Mouse (Mus musculus) intestine, embryonic 15.5 days (tissue): ENCODE results near the gene 2210011C24Rik. TPM values are rescaled to one million over a fixed set of nuclear protein-coding genes. Genes with fewer than 3 reads are reported as not detected.
"Not testable (repeated sequence)": the region's sequence is repeated elsewhere in the genome, so short reads cannot be mapped to it uniquely, and the experiment has no call there.

Source experiments
- ATAC-seq: fragments of 200-750 bp; cut with Nextera tagmentation; 2 replicates; pipeline ENCODE4 v1.8.0; 2017; ENCODE audit warnings: moderate TSS enrichment, moderate library complexity
- H3K27ac ChIP-seq: fragments of 300-500 bp; sonication (generic); 2 replicates; pipeline ENCODE4 v1.5.1; 2015; ENCODE audit warnings: mild to moderate bottlenecking, inconsistent platforms
- H3K27me3 ChIP-seq: fragments of 300-500 bp; sonication (generic); replicated peaks from 2 replicates; pipeline ENCODE4 v1.6.1; 2015; ENCODE audit warnings: inconsistent platforms
- H3K36me3 ChIP-seq: fragments of 300-500 bp; sonication (generic); 2 replicates; pipeline ENCODE4 v1.6.1; 2015; ENCODE audit warnings: inconsistent platforms
- H3K4me1 ChIP-seq: fragments of 300-500 bp; sonication (generic); replicated peaks from 2 replicates; pipeline ENCODE4 v1.6.1; 2015; ENCODE audit warnings: inconsistent platforms
- H3K4me2 ChIP-seq: fragments of 300-500 bp; sonication (generic); replicated peaks from 2 replicates; pipeline ENCODE4 v1.6.1; 2015; ENCODE audit warnings: mild to moderate bottlenecking, inconsistent platforms
- H3K4me3 ChIP-seq: fragments of 300-500 bp; sonication (generic); replicated peaks from 2 replicates; pipeline ENCODE4 v1.5.1; 2015; ENCODE audit warnings: inconsistent platforms
- H3K9ac ChIP-seq: fragments of 300-500 bp; sonication (generic); 2 replicates; pipeline ENCODE4 v1.6.1; 2015; ENCODE audit warnings: inconsistent platforms
- H3K9me3 ChIP-seq: fragments of 300-500 bp; sonication (generic); 2 replicates; pipeline ENCODE4 v1.6.1; 2016; ENCODE audit warnings: inconsistent platforms
- WGBS: fragments of 180-500 bp; shearing (Covaris S2); methylation state at CpG from one replicate; pipeline ENCODE4 v1.1.7; 2015; 5-methylcytosine and 5-hydroxymethylcytosine counted together
- polyA plus RNA-seq: library from polyadenylated mRNA; unstranded; fragments of >200 nt; fragmentation: Nextera tagmentation; extraction: Ambion mirVana; gene quantifications from 2 replicates; pipeline ENCODE4 v1.2.1, GENCODE M21; 2015

2210011C24Rik gene
- polyA plus RNA-seq, 1 experiment from 2014 or later, result 1.5 TPM

DNA sequence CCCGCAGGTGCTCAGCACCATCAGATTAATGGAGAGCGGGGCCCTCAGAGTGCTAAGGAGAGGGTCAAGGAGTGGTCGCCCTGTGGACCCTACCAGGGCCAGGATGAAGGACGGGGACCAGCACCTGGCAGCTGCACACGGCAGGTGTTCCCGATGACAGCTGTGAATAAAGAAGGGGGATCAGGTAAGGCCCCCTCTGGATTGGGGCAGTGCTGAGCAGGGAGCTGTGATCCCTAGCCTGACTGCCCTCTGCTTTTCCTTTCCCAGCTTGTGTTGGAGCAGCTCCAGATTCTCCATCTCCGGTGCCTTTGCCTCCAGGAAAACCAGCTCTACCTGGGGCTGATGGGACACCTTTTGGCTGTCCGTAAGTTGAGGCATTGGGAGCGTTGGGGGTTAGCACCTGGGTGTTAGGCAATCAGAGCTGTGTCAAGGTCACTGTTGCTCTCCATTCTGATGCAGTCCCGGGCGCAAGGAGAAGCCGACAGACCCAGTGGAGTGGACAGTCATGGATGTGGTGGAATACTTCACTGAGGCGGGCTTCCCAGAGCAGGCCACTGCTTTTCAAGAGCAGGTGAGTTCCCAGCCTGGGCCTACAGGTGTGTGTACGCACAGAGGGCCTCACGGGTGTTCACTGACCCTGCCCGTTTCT, 12.8 kb downstream of the 2210011C24Rik start:
- Histone ChIP-seq H3K9ac (peak overlapping the region; percentile 64), H3K9me3 (no peaks in the 10 kb centered on the region), H3K4me3 (peak overlapping the region; percentile 71), H3K4me2 (peak overlapping the region; percentile 84), H3K4me1 (peaks cover 24% of the 10 kb centered on the region), H3K27me3 (no peaks in the 10 kb centered on the region), H3K27ac (no peak overlapping the region), H3K36me3 (peaks cover 4% of the 10 kb centered on the region)
- WGBS, result 59% methylated on average over 16 of the region's 16 CpGs
- ATAC-seq, result no peak

DNA sequence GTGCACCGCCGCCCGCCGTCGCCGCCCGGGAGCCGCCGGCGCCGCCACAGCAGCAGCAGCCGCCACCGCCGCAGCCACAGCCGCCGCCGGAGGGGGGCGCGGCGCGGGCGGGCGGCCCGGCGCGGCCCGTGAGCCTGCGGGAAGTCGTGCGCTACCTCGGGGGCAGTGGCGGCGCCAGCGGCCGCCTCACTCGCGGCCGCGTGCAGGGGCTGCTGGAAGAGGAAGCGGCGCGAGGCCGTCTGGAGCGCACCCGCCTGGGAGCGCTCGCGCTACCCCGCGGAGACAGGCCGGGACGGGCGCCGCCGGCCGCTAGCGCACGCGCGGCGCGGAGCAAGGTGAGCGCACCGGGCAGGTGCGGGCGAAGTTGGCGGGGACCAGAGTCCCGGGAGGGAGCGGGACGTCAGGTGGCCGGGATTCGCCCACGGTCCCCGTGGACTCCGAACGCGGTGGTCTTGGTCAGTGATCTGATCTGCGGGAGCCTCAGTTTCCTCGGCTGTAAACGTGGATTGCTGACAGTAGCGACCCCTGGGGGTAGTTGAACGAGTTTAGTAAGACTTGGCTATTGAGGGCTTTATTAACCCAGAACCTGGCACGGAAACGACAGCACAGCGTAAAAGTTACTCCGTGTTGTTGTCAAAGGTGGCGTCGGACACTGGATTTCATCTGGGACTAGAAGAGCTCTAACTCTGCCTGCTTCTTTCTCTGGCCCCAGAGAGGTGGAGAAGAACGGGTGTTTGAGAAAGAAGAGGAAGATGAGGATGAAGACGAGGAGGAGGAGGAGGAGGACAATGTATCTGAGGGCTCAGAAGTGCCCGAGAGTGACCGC, 13.5 kb downstream of the 2210011C24Rik start:
- H3K4me1 ChIP-seq, result peaks cover 19% of the 10 kb centered on the region
- H3K4me2 ChIP-seq, result peak overlapping the region; percentile 84
- peak overlapping the region; percentile 87 for H3K27ac ChIP-seq
- no peaks in the 10 kb centered on the region for H3K9me3 ChIP-seq
- H3K27me3 ChIP-seq, result no peaks in the 10 kb centered on the region
- H3K4me3 ChIP-seq, result peak overlapping the region; percentile 71
- peak; percentile 27 for ATAC-seq
- peak overlapping the region; percentile 64 for H3K9ac ChIP-seq
- under 1% methylated on average over 86 of the region's 92 CpGs for WGBS
- peaks cover 4% of the 10 kb centered on the region for H3K36me3 ChIP-seq

DNA sequence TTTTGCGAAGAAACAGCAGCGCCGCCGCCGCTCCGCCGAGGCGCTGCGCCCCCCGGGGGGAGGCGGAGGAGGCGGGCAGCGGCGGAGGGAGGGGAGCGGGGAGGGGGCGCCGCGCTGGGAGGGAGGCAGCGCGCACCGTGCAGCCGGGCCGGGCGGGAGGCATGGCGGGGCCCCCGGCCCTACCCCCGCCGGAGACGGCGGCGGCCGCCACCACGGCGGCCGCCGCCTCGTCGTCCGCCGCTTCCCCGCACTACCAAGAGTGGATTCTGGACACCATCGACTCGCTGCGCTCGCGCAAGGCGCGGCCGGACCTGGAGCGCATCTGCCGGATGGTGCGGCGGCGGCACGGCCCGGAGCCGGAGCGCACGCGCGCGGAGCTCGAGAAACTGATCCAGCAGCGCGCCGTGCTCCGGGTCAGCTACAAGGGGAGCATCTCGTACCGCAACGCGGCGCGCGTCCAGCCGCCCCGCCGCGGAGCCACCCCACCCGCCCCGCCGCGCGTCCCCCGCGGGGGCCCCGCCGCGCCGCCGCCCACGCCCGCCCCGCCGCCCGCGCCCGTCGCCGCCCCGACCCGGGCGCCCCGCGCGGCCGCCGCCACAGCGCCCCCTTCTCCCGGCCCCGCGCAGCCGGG, 14.3 kb downstream of the 2210011C24Rik start, which contains the start of gene Samd1:
Gene Samd1, plus strand, starts transcription at position 162 of the 631 bp plus-strand sequence.
- H3K9me3 ChIP-seq, result no peaks in the 10 kb centered on the region
- WGBS, result under 1% methylated on average over 52 of the region's 112 CpGs
- peak within 1 kb of the TSS; percentile 94 for H3K4me2 ChIP-seq
- peak; percentile 16 for ATAC-seq
- peaks cover 4% of the 10 kb centered on the region for H3K36me3 ChIP-seq
- H3K27me3 ChIP-seq, result no peaks in the 10 kb centered on the region
- H3K4me3 ChIP-seq, result peak within 1 kb of the TSS; percentile 78
- H3K4me1 ChIP-seq, result peaks cover 15% of the 10 kb centered on the region
- peak within 1 kb of the TSS; percentile 82 for H3K9ac ChIP-seq
- peak within 1 kb of the TSS; percentile 96 for H3K27ac ChIP-seq

DNA sequence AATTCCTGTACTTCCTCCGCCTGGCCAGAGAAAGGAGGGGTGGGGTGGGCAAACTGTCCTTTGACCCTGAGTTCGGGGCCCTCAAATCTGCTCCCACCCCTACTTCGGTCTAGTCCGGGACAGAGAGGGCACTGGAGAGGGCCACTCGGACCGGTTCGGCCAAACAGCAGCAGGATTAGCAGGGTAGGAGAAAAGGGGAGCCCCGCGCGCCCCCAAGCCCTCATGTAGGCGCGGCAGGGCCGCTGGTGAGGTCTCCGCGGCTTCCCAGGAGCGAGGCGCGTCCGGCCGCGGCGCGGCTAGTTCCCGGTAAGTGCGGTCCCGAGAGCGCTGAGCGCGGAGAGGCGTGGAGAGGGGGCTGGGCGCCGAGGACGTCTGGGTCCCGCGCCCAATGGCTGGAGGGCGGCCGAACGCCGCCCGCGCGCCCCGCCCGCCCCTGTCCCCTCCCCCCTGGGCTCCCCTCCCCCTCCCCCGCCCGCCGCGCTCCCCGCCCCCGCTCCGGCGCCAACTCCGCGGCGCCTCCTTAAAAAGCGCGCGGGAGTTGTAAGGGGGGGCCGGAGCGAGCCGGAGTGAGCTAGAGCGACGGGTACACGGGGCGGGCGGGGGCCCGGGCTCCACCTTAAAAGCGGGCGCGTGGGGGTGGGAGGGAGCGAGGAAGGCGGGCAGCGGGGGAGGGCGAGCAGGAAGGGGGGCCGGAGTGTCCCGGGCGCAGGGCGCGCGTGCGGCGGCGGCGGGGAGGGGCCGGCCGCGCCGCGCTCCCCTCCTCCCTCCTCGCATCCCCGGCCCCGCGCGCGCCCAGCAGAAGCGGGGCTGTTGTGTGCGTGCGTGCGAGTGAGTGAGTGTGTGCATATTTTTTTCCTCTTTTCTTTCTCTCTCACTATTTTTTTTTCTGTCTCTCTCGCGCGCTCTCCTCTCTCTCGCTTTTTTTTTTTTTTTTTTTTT, 15.1 kb downstream of the 2210011C24Rik start:
- peaks cover 15% of the 10 kb centered on the region for H3K4me1 ChIP-seq
- H3K4me2 ChIP-seq, result peak overlapping the region; percentile 94
- ATAC-seq, result peak; percentile 89
- peaks cover 4% of the 10 kb centered on the region for H3K36me3 ChIP-seq
- H3K27ac ChIP-seq, result peak overlapping the region; percentile 96
- no peaks in the 10 kb centered on the region for H3K27me3 ChIP-seq
- WGBS, result under 1% methylated on average over 46 of the region's 103 CpGs
- peak overlapping the region; percentile 78 for H3K4me3 ChIP-seq
- H3K9me3 ChIP-seq, result no peaks in the 10 kb centered on the region
- H3K9ac ChIP-seq, result peak overlapping the region; percentile 82

DNA sequence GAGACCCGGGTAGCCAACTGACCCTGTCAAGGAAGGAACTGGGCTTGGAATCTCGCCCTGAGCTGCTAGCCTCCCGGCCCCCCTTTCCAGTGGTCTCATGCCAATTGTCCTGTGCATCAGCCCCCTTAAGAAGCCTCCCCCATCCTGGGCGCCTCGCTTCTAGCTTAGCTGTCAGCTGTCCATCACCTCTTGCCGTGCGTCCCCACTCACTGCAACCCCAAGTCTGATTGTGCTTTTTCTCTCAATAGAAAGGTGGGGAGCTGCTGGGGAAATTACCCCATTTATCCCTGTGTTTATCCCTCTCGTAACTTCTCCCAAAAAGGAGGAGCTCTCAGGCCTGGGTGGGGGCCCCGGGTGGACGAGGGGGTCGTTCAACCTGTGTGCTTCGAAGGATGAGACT, 16.0 kb downstream of the 2210011C24Rik start:
- Histone ChIP-seq H3K36me3 (peaks cover 4% of the 10 kb centered on the region), H3K27ac (no peak overlapping the region), H3K27me3 (no peaks in the 10 kb centered on the region), H3K4me2 (peak overlapping the region; percentile 94), H3K9me3 (no peaks in the 10 kb centered on the region), H3K4me1 (peaks cover 15% of the 10 kb centered on the region), H3K4me3 (0 out of 2 replicates have a peak overlapping the region, but pooled peaks have one; percentile 78), H3K9ac (no peak overlapping the region)
- no peak for ATAC-seq
- WGBS, result 24% methylated on average over 12 of the region's 12 CpGs

DNA sequence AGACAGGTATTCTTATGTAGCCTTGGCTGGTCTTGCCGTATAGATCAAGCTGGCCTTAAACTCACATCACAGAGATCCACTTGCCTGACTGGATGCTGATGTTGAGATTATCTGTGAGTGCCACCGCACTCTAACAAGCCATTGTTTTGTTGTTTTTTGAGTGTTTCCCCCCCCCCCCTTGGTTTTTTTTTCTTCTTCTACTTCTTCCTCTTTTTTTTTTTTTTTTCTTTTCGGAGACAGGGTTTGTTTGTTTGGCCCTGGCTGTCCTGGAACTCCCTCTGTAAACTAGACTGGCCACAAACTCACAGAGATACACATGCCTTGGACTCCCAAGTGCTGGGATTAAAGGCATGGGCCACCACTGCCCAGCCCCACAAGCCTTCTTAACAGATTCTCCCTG, 17.9 kb downstream of the 2210011C24Rik start:
- H3K27ac ChIP-seq, result no peak overlapping the region
- no peak for ATAC-seq
- H3K27me3 ChIP-seq, result no peaks in the 10 kb centered on the region
- H3K36me3 ChIP-seq, result peaks cover 7% of the 10 kb centered on the region; the same call in 1 of the 2 replicates
- H3K4me2 ChIP-seq, result no peak overlapping the region
- no peak overlapping the region for H3K4me3 ChIP-seq
- no peak overlapping the region for H3K9ac ChIP-seq
- 90% methylated on average over 3 of the region's 3 CpGs for WGBS
- H3K4me1 ChIP-seq, result peaks cover 6% of the 10 kb centered on the region
- no peaks in the 10 kb centered on the region for H3K9me3 ChIP-seq

DNA sequence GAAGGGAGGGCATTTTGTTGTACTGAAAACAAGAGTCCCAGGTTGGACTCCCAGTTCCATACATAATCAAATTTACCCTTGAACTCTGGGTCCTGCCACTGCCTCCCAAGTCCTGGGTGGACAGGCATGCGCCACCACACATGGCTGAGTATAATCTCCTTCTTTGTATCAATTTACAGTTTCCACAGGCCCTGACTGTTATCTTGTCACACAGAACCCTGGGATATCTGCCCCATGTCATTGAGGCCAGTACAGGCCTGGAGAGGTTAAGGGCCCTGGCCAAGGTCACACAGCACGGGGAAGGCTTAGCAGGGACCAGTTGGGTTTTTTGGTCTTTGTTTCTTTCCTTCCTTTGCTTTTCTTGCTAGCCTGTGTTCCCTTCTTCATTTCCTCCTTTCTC, 19.5 kb downstream of the 2210011C24Rik start:
- 88% methylated on average over 2 of the region's 2 CpGs for WGBS
- ATAC-seq, result no peak

DNA sequence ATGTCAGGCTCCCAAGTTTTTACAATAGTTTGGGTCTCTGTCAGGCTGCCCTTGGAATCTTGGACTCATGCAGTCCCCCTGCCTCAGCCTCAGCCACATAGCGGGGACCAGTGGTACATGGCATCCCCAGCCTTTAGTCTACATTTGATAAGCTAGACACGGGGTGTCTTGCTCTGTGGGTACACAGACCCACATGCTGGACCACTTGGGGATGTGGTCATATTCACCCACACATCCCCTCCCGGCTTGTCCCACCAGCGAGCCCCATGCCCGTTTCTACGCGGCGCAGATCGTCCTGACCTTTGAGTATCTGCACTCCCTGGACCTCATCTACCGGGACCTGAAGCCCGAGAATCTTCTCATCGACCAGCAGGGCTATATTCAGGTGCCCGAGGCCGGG, 21.8 kb downstream of the 2210011C24Rik start:
- no peak overlapping the region for H3K4me2 ChIP-seq
- H3K4me1 ChIP-seq, result no peaks in the 10 kb centered on the region
- H3K9ac ChIP-seq, result no peak overlapping the region
- no peaks in the 10 kb centered on the region for H3K27me3 ChIP-seq
- peaks cover 22% of the 10 kb centered on the region for H3K36me3 ChIP-seq
- no peak overlapping the region for H3K27ac ChIP-seq
- WGBS, result 94% methylated on average over 14 of the region's 14 CpGs
- no peaks in the 10 kb centered on the region for H3K9me3 ChIP-seq
- H3K4me3 ChIP-seq, result no peak overlapping the region
- no peak for ATAC-seq

More for the DNA sequence above, 19.5 kb downstream of the 2210011C24Rik start:
- Histone ChIP-seq H3K27me3 (no peaks in the 10 kb centered on the region), H3K4me1 (0 out of 2 replicates have a peak, but pooled peaks cover 3% of the 10 kb centered on the region), H3K9ac (no peak overlapping the region), H3K9me3 (no peaks in the 10 kb centered on the region), H3K36me3 (peaks cover 10% of the 10 kb centered on the region), H3K27ac (no peak overlapping the region), H3K4me2 (no peak overlapping the region), H3K4me3 (no peak overlapping the region)

DNA sequence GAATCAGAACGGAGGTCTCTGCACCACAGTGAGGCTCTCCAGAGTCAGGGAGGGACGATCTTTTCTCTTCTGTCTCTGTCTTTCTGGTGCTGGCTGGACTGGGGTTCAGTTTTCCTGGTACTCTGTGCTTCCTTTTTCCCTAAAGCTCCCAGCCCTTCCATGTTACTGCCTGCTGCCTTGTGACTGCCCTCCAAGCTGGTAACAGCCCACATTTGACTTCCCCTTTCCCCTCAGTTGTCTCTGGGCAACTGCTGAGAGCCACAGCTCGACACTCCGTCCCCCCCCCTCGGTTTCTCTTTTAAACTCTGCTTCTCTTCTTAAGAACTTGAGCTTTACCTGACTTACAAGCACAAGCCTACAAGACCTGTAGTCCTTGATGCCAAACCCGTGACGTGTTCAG, 22.7 kb downstream of the 2210011C24Rik start:
- H3K36me3 ChIP-seq, result peaks cover 28% of the 10 kb centered on the region
- no peaks in the 10 kb centered on the region for H3K4me1 ChIP-seq
- no peak overlapping the region for H3K27ac ChIP-seq
- 0 out of 2 replicates have a peak overlapping the region, but pooled peaks have one; percentile 13 for H3K9ac ChIP-seq
- H3K9me3 ChIP-seq, result no peaks in the 10 kb centered on the region
- no peaks in the 10 kb centered on the region for H3K27me3 ChIP-seq
- WGBS, result 88% methylated on average over 7 of the region's 7 CpGs
- no peak overlapping the region for H3K4me2 ChIP-seq
- no peak for ATAC-seq
- no peak overlapping the region for H3K4me3 ChIP-seq

DNA sequence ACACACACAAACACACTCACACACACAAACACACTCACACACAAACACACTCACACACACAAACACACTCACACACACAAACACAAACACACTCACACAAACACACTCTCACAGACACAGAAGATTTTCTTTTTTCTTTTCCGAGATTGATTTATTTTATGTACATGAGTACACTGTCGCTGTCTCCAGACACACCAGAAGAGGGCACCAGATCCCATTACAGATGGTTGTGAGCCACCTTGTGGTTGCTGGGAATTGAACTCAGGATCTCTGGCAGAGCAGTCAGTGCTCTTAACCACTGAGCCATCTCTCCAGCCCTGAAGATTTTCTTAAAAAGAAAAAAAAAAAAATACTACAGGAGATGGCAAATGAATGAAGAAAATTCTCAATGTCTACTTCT, 28.7 kb downstream of the 2210011C24Rik start:
- H3K4me1 ChIP-seq, H3K4me2 ChIP-seq, H3K27ac ChIP-seq, ATAC-seq, H3K4me3 ChIP-seq, H3K27me3 ChIP-seq, H3K9ac ChIP-seq, H3K9me3 ChIP-seq: not testable (repeated sequence)
- WGBS, result 99% methylated on average over 2 of the region's 2 CpGs
- peaks cover 46% of the 10 kb centered on the region for H3K36me3 ChIP-seq

DNA sequence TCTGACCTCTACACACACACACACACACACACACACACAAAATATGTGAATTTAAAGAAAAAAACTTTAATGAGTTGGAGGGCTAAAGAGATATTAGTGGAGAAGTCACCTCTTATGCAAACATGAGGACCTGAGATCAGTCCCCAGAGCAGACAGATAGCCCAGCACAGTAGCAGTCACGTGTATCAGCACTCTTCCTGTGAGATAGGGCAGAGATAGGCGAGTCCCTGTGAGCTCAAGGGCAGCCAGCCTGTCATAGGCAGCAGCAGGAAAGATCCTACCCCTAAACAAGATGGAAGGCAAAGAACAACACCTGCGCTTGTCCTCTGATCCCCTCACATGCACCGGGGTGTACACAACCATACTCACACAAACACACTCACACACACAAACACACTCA, 29.5 kb downstream of the 2210011C24Rik start:
- no peak overlapping the region for H3K4me2 ChIP-seq
- H3K4me3 ChIP-seq, result no peak overlapping the region
- H3K9me3 ChIP-seq, result no peaks in the 10 kb centered on the region
- H3K9ac ChIP-seq, result no peak overlapping the region
- peaks cover 43% of the 10 kb centered on the region for H3K36me3 ChIP-seq
- ATAC-seq, result no peak
- no peaks in the 10 kb centered on the region for H3K27me3 ChIP-seq
- no peak overlapping the region for H3K27ac ChIP-seq
- 78% methylated on average over 4 of the region's 4 CpGs for WGBS
- H3K4me1 ChIP-seq, result peaks cover 6% of the 10 kb centered on the region
